Mouse (Mus musculus): ENCODE measurements around the gene Dlg3.

Dlg3 gene

GRCm38 (mm10) chrX:100767181-100767884 is at the start of gene Dlg3:
Gene Dlg3 (plus strand): TSS chrX:100767722.
- peak; percentile 47 for DNase-seq (ENCODE audit: low spot score)

GRCm38 (mm10) chrX:100728947-100729346 is 38.6 kb upstream of the Dlg3 start:
- no peak for DNase-seq (ENCODE audit: low spot score)

GRCm38 (mm10) chrX:100729665-100730188 is 37.8 kb upstream of the Dlg3 start, which contains the start of gene Gdpd2:
Gene Gdpd2 (plus strand): TSS chrX:100729873.
- DNase-seq (ENCODE audit: low spot score), result no peak

DNA sequence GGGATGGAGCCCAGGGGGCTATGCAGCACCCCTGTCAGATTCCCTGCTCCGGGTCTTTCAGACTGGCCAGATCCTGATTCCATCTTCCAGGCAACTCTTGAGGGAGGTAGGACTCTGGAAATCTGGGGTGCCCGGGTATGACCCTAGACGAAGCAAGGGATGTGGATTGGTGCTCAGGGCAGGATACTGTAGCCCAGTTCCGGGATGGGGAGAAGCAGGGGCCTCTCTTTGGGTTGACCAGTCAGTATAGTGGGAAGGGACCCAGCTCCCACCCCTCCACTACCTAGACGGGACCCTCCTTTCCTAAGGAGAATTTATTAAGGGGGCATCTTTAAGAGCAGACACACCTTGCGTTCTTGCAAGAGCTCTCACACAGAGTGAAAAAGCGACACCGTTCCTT is 37.3 kb upstream of the Dlg3 start:
- no peak for DNase-seq (ENCODE audit: low spot score)

DNA sequence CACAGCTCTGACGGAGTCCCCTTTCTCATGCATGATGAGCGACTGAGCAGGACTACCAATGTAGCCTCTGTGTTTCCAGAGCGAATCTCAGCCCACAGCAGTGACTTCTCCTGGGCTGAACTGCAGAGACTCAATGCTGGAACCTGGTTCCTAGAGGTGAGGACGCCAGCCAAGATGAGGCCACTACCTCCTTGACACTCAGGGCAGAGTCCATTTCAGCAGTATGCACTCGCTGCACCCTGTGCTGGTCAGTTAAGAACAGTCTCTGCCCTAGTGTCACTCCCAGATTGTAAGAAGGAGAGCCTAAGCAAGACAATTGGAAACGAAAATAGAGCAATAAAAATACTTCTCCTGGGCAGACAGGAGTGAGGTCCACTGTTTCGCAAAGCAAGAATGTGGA is 33.2 kb upstream of the Dlg3 start:
- no peak for DNase-seq (ENCODE audit: low spot score)

DNA sequence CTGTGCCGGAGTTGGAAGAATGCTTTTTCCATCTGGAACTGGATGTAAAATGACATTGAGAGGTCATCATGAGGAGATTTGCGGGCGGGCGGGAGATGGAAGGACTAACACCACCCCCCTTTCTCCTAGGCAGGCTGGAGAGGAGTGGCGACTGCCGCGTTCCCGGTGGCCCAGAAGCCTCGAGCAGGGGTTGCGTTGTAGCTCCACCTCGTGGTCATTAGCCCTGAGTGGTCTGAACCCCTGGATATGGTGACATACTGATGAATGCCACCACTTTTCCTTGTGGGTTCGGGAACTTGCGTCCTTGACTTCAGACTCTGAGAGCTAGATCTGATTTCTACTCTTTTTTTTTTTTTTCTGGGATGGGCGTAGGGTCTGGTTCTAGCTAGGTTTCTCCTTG is 28.6 kb upstream of the Dlg3 start:
- no peak for DNase-seq (ENCODE audit: low spot score)

DNA sequence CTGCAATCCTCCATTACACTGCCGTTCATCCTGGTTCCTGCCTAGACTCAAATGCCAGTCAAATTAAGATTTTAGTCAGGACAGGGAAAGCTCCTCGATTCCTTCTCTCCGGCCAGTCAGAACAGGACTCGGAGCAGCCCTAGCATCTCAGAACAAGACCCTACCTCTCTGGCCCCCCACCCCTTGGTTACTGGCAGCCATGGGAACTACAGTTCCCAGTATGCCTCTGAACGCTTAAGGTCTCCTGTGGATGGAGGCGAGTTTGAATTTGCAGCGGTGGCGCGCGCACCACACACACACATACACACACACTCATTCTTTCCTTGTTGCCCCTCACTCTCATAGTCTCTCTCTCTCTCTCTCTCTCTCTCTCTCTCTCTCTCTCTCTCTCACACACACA is 28.1 kb upstream of the Dlg3 start:
- no peak for DNase-seq (ENCODE audit: low spot score)

GRCm38 (mm10) chrX:100740785-100741184 is 26.7 kb upstream of the Dlg3 start:
- DNase-seq (ENCODE audit: low spot score), result no peak

DNA sequence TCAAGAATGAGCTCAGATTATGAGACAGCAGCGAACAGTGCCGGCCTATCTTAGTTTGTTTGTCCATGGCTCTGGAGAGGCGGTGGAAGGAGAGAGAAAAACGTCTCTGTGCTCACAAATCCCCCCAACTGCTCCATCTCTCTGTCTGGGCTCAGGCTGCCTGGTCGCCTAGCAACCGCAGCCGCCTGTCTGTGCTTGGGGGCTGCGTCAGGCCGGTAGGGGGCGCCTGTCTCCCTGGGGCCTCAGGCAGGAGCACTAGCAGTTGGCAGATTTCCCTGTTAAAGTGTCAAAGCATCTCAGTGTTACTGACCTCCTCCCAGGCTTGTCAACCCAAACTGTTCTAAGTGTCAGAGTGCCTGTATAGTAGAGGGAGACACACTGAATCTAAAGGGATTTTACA is 25.6 kb upstream of the Dlg3 start:
- DNase-seq (ENCODE audit: low spot score), result peak; percentile 75

DNA sequence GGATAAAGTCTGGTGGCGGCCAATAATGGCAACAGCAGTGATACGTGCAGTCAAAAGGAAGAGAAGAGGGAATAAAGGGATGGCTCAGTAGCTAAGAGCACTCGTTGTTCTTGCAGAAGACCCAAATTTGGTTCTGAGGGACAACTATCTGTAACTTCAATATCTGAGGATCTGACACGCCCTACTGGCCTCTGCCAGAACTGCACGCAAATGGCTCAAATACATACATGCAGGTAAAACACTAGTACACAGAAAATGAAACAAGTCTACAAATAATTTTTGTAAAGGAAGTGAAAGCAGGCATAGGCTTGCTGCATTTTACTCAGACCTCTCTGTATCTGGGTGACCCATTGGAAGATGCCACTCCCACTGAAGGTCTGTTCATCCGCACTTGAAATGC is 1.7 kb upstream of the Dlg3 start:
- DNase-seq (ENCODE audit: low spot score), result no peak

- DNase-seq (ENCODE audit: low spot score), result no peak
Observed at GRCm38 (mm10) chrX:100767885-100768626, 534 bp downstream of the Dlg3 start.

GRCm38 (mm10) chrX:100769281-100769680 is 1.8 kb downstream of the Dlg3 start:
- no peak for DNase-seq (ENCODE audit: low spot score)

DNA sequence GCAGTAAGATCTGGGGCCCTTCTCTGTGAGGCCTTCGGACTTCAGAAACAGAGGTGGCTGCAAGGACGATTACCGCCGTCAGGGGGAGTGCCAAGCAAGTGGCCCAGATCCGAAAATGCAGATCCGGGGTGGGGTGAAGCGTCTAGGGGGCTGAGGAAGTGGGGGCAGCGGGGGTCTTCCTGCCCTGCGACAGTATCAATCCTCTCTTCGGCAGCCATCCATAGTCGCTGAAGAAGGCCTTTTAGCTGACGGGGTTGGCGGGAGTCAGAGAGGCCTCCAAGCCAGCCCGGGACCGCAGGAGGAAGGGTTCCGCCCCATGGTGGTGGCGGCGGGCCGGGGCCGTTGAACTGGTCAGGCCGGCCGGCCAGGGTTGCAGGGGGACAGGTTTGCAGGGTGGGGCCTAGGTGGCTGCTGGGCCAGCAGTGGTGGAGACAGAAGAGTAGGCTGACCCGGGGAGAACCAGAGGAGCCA is 6.9 kb downstream of the Dlg3 start:
- no peak for DNase-seq (ENCODE audit: low spot score)

- DNase-seq (ENCODE audit: low spot score), result no peak
Observed at GRCm38 (mm10) chrX:100775405-100775804, 7.9 kb downstream of the Dlg3 start.

GRCm38 (mm10) chrX:100776494-100776893 is 9.0 kb downstream of the Dlg3 start:
- DNase-seq (ENCODE audit: low spot score), result peak; percentile 47

GRCm38 (mm10) chrX:100776985-100777654 is 9.6 kb downstream of the Dlg3 start:
- no peak for DNase-seq (ENCODE audit: low spot score)

DNA sequence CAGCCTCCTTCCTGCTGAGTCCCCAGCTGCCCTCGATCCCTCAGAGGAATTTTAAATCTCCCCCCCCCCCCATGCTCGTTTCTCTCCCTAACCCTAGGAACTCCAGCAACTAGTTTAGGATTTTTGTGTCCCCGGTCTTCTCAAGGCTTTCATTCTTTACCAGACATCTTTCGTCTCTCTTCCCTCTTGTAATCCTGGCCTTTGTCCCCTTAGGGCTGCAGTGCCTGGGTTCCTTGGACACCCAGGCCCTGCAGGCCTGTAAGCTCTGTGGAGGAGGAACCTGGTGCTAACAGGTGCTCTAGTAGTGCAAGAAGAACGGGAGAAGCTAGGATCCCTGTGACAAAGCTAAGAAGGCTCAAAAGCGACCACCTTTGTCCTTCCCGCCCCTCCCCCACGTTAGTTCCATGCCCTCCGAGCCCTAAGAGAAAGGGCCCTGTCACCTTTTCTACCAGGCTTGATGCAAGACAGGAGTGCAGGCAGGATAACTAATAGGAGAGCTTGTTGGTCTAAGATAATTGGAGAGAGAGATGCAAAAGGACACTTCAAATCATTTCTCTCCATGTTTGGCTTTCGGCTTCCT is 10.2 kb downstream of the Dlg3 start:
- DNase-seq (ENCODE audit: low spot score), result no peak

GRCm38 (mm10) chrX:100778397-100778796 is 10.9 kb downstream of the Dlg3 start:
- no peak for DNase-seq (ENCODE audit: low spot score)

- DNase-seq (ENCODE audit: low spot score), result no peak
Observed at GRCm38 (mm10) chrX:100789322-100789721, 21.8 kb downstream of the Dlg3 start.

DNA sequence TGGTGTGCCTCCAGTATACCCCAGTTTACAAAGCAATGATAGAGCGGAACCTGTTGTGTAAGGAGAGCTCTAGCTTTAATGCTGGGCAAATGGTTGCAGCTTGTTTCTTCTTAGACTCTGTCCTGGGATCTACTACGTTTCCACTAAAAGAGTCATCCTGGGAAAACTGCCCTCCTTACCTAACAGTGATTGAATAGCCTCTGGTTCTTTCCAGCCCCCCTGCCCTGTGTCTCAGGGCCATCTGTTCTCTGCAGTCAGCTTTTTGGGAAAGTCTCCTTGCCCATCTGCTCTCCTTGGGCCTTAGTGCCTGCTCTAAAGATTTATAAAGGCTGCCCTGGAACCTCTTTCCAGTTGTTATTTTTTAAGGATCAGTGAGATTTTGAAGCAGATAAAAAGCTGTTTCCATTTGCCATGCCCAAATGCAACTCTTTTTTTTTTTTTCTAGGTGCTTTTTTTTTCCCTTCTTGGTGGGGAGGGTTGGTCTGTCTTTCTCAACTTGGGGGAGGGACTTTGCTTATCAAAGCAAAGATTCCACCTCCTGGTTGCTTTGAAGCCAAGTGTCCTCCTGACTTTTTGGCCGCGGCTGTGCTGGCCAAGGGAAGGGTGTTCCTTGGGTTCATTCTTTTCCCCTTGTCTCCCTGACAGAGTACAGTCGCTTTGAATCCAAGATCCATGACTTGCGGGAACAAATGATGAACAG is 28.7 kb downstream of the Dlg3 start:
- DNase-seq (ENCODE audit: low spot score), result no peak

DNA sequence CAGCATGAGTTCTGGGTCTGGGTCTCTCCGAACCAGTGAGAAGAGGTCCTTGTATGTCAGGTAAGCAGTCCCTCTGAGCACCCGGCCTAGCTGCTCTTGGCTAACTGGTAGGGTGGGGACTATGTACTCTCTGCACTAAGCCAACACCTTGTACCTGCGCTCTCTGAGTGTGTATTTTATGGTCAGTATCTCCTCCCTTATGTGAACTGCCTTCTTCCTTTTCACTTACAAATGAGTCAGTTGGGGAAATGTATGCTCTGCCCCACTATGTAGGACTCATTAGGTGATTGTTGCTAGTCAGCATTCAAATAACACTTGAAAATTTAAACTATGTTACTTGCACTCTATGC is 29.2 kb downstream of the Dlg3 start:
- no peak for DNase-seq (ENCODE audit: low spot score)

GRCm38 (mm10) chrX:100797370-100797769 is 29.8 kb downstream of the Dlg3 start:
- no peak for DNase-seq (ENCODE audit: low spot score)
